Mouse (Mus musculus) neural tube, embryonic 12.5 days (tissue): ENCODE results near the gene Gm8773. TPM values are rescaled to one million over a fixed set of nuclear protein-coding genes. Genes with fewer than 3 reads are reported as not detected.

Experiments
- ATAC-seq: fragments of 200-750 bp; cut with Nextera tagmentation; 2 replicates; pipeline ENCODE4 v1.8.0; 2017; ENCODE audit warnings: low read depth, mild to moderate bottlenecking, moderate TSS enrichment, moderate library complexity; ENCODE audit not compliant: low FRiP score
- H3K27ac ChIP-seq: fragments of 300-500 bp; sonication (generic); 2 replicates; pipeline ENCODE4 v1.5.1; 2016
- H3K27me3 ChIP-seq: fragments of 300-500 bp; sonication (generic); replicated peaks from 2 replicates; pipeline ENCODE4 v1.6.1; 2016; ENCODE audit warnings: mild to moderate bottlenecking
- H3K36me3 ChIP-seq: fragments of 300-500 bp; sonication (generic); 2 replicates; pipeline ENCODE4 v1.6.1; 2016; ENCODE audit warnings: mild to moderate bottlenecking
- H3K4me1 ChIP-seq: fragments of 300-500 bp; sonication (generic); 2 replicates; pipeline ENCODE4 v1.6.1; 2016
- H3K4me2 ChIP-seq: fragments of 300-500 bp; sonication (generic); replicated peaks from 2 replicates; pipeline ENCODE4 v1.6.1; 2016; ENCODE audit warnings: mild to moderate bottlenecking
- H3K4me3 ChIP-seq: fragments of 300-500 bp; sonication (generic); 2 replicates; pipeline ENCODE4 v1.5.1; 2016
- H3K9ac ChIP-seq: fragments of 300-500 bp; sonication (generic); 2 replicates; pipeline ENCODE4 v1.6.1; 2016; ENCODE audit warnings: mild to moderate bottlenecking
- H3K9me3 ChIP-seq: fragments of 300-500 bp; sonication (generic); 2 replicates; pipeline ENCODE4 v1.6.1; 2016; ENCODE audit warnings: mild to moderate bottlenecking
- WGBS: fragments of 180-500 bp; shearing (Covaris S2); methylation state at CpG from one replicate; pipeline ENCODE4 v1.1.7; 2016; 5-methylcytosine and 5-hydroxymethylcytosine counted together
- polyA plus RNA-seq: library from polyadenylated mRNA; unstranded; fragments of >200 nt; fragmentation: Nextera tagmentation; extraction: Ambion mirVana; gene quantifications from 2 replicates; pipeline ENCODE4 v1.2.1, GENCODE M21; 2016

The Gm8773 gene
- polyA plus RNA-seq, 1 experiment from 2014 or later, result 7.3 TPM

DNA sequence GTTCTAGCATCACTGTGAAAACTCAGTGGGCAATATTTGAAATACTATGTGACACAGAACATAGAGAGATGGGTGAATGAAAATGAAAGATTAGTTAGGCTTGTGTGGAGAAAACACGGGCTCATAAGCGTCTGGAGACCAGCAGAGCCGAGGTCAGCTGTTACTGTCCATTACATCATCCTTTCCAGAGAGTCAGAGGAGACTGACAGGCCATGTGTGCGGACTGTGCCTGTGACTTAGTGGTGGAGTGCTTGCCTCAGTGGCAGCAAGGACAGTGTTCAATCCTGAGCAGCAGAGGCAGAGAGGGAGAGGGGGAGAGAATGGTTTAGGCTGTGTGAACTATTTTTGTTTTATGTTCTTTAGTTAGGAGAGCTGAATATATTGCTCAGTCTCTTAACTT, 44.7 kb downstream of the Gm8773 start:
- WGBS, result 68% methylated on average over 4 of the region's 4 CpGs

DNA sequence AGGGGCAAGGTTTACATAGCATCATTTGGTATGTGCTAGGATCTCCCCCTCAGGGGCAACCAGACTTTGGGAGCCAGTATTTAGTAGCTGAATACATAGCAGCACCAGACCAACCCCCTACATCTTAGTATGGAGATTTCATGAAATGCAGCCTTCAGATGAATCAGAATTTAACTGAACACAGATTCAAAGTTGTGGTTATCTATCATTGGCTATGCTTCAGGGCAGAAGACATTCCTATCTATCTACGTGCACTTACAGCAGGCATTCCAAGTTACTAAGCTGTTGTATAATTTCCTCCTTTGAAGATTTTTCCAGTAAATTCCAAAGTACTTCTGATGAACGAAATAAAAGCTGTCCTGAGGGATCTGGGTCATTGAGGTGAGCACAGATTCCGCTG, 51.9 kb downstream of the Gm8773 start:
- ATAC-seq, result no peak
- Histone ChIP-seq H3K9me3 (no peaks in the 10 kb centered on the region), H3K4me2 (no peak overlapping the region), H3K4me1 (no peaks in the 10 kb centered on the region), H3K27me3 (no peaks in the 10 kb centered on the region), H3K4me3 (no peak overlapping the region), H3K9ac (no peak overlapping the region), H3K36me3 (no peaks in the 10 kb centered on the region), H3K27ac (no peak overlapping the region)
- 90% methylated on average over 3 of the region's 3 CpGs for WGBS

More for the DNA sequence above, 44.7 kb downstream of the Gm8773 start:
- no peaks in the 10 kb centered on the region for H3K4me1 ChIP-seq
- H3K9me3 ChIP-seq, result no peaks in the 10 kb centered on the region
- no peak for ATAC-seq
- no peak overlapping the region for H3K4me3 ChIP-seq
- no peak overlapping the region for H3K9ac ChIP-seq
- no peak overlapping the region for H3K4me2 ChIP-seq
- H3K27ac ChIP-seq, result no peak overlapping the region
- H3K36me3 ChIP-seq, result no peaks in the 10 kb centered on the region
- no peaks in the 10 kb centered on the region for H3K27me3 ChIP-seq

Other genes with a start within 250 kb of the Gm8773 start
- 29.8 and 33.0 TPM in 2 replicates for gene Cdk14, start 153.5 kb upstream of the Gm8773 start, polyA plus RNA-seq
- gene 1700015F17Rik, start 94.7 kb upstream of the Gm8773 start, polyA plus RNA-seq, result not detected in 2 replicates
- gene Cldn12, start 58.8 kb upstream of the Gm8773 start, polyA plus RNA-seq, result 31.0 and 35.5 TPM in 2 replicates
- gene Gtpbp10, start 14.3 kb upstream of the Gm8773 start, polyA plus RNA-seq, result 31.3 and 31.8 TPM in 2 replicates
- 6.4 and 7.6 TPM in 2 replicates for gene Cfap69, start 90.4 kb downstream of the Gm8773 start, polyA plus RNA-seq
- gene Steap2, start 120.8 kb downstream of the Gm8773 start, polyA plus RNA-seq, result 5.2 and 5.9 TPM in 2 replicates
- 4.5 and 6.2 TPM in 2 replicates for gene Steap1, start 175.5 kb downstream of the Gm8773 start, polyA plus RNA-seq